1 mouse cellular context compared by ENCODE assay signal in the genomic region with DNA sequence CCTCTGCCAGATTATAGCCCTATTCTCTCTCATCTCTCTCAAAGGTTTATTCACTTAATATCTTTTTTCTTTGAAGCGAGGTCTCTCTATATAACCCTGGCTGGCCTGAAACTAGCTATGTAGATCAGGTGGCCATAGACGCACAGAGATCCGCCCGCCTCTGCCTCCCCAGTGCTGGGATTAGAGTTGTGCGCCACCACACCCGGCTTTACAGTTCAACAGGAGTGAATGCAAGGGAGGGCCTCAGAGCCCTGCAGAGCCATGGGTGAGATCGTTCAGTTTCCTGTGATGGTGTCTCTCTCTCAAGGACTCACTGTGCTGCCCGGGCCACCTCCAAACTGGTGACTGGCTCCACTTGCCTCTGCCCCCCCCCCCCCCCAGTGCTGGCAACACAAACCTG.
TF ChIP-seq lines count a peak whose summit lies in the region.

No protein-coding gene starts in this region.

TF ChIP-seq in CH12.LX, 34 proteins besides CTCF, POLR2A, EP300 and RAD21:
- TF ChIP-seq GABPA (IDR thresholded peaks at IDR 0.05; ENCODE audit: insufficient replicate concordance, low read depth, low read length) (no peak), NRF1 (IDR thresholded peaks at IDR 0.05; ENCODE audit: low read depth, low read length) (no peak), CHD1 (IDR thresholded peaks at IDR 0.05; ENCODE audit: low read depth, low read length) (no peak), RCOR1 (conservative IDR thresholded peaks at IDR 0.05; ENCODE audit: low read depth, low read length) (no peak)
